Mouse (Mus musculus) neutrophil, adult 5-6 weeks (primary cell): Measurements from ENCODE around the gene Mylk2. TPM values are rescaled to one million over a fixed set of nuclear protein-coding genes. Genes with fewer than 3 reads are reported as not detected.

Source experiments
- ATAC-seq: fragments of 151-379, 151-347 bp; 2 replicates; pipeline ENCODE4 v1.8.0; 2017; ENCODE audit warnings: mild to moderate bottlenecking, moderate TSS enrichment; ENCODE audit not compliant: insufficient number of reproducible peaks, poor library complexity, low FRiP score, severe bottlenecking; ENCODE audit errors: extremely low read depth
- total RNA-seq: library from RNA; stranded (forward); fragments of 200-1000 nt; gene quantifications from 2 replicates; pipeline ENCODE4 v1.2.3, GENCODE M21; 2017

The Mylk2 gene
- not detected in 2 replicates for total RNA-seq

DNA sequence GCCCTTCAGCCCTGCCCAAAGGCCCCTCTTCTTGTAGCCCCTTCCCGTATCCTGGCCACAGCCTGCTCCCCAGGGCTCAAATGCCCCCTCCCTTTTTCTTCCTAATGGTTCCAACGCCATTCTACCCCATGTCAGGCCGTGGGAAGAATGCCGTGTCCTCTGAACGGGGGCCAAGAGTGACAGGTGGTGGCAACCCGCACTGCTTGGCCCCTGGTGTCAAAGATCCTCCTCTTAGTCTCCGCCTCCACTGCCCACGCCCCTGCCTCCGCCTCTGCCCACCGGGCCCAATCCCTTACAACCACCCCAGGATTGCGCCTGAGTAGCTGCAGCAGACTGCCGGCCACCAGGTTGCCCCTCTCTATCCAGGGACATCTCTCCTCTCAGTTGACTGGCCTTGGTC, at the start of gene Mylk2:
TSS of gene Mylk2 (plus strand) at position 322 of the 400 bp plus-strand sequence.
- ATAC-seq = no peak

DNA sequence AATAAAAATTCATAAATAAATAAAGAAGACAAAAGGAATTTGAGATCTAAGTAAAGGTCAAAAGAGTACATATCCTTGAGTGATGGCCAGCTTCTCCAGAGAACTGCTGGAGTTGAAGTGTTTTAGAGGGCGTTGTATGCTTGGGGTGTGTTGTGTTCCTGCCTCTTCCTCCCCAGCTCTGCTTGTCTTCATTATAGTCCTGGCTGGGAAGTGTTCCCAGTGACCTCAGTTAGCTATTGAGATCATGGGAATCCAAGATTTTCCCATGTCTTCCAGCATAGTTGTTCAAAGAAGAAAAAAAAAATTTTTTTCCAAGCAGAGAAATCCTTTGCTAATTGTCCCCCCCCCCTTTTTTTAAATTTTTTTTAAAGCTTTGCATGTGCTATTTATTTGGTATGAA, 49.3 kb upstream of the Mylk2 start:
- ATAC-seq = no peak

DNA sequence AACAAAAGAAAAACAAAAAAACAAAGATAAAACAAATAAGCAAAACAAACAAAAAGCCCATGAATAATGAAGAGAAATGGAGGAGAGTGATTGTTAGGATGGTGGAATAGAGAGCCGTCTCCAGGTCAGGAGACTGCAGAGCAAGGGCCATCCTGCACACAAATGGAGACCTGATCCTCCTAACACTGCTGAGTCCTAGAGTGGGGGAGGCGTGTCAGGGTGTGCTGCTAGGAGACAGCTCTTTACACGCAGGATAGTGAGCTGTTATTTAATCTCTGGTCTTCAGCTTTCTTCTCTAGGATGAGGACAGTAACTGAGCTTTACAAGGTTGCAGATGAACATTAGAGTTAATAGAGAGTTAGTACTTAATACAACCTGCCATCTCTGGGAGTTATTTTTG, 48.5 kb upstream of the Mylk2 start:
- no peak for ATAC-seq

DNA sequence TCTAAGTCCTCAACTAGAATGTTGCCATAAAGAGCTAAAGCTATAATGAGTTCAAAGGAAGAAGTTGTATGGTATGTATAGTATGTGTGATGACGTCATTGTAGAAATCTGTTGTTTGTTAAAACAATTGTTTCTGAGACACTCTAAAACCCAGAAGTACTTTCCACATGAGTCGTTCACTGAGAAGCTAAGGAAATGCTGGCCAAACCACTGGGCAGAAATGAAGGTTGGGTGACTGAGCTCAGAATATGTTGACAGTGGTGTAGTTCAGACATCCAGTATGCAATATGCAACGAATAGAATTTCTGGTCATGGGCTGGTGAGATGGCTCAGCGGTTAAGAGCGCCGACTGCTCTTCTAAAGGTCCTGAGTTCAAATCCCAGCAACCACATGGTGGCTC, 47.8 kb upstream of the Mylk2 start:
- no peak for ATAC-seq

DNA sequence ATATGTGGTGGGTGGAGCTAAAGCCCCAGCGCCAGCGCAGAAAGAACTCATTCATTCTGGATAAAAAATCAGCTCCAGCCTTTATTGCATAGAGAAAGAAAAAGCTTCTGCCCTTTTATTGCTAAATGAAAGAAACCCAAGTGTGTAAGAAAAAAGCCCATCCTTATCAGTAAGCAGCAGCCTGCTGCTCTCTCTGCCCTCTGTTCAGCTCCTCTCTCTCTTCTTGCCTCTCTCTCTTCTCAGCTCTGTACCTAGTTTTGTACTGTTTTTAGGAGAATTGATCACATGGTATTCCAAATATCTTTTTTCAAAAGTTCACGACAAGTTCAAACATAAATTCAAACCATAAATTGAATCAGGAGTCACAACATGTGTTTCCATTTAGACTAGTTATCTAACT, 32.9 kb upstream of the Mylk2 start:
- ATAC-seq = no peak

DNA sequence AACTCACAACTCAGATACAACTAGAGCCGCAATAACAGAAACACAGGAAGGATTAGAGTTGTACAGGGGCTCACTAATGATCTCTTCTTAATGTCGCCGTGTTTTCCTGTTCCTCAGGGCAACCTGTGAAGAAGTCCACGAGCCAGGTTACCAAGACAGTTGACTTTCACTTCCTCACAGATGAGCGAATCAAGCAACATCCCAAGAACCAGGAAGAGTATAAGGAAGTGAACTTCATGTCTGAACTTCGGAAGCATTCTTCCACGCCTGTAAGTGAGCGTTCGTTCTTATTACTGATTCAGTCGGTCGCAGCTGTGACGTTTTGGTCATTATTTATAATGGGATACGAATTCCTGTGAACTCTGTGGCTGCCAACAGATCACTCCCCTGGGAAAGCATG, 30.3 kb upstream of the Mylk2 start:
- ATAC-seq = no peak

DNA sequence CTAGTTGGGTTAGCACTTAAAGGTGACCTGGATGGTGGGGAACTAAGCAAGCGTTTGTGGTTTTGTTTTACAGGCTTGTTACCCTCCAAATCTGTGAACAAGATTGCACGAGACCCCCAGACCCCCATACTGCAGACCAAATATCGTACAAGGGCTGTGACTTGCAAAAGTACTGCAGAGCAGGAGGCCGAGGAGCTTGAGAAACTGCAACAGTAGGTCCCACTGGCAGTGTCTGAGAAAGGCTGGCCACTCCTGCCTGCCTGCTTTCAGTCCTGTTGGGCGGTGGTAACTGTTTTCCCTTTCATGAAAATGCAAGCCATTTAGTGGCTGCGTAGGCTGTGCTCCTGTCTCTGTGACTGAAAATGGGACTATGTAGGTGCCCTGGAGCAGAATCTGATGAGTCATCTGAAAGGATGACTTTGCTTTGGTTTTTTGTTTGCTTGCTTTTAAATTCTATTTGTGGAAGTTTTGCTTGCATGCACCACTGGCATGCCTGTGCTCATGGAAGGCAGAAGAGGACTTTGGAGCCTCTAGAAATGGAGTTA, 27.0 kb upstream of the Mylk2 start:
- ATAC-seq = no peak

DNA sequence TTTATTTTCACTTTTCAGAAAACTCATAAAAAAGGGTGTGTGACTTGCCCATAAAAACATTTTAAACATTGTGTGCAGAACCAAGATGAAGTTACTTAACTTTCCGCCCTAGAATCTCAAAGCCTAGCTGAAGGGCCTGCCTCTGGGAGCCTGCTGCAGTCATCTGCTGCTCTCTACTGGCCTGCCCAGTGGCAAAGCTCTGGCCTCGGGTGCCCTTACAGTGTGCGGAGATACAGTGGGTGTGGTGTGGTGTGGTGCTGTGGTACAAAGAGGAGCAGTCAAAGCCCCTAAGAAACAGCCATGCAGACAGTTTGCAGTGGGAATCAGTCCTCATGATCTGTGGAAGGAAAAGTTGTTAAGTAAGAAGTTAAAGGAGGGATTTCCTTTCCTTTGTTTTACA, 23.9 kb upstream of the Mylk2 start:
- ATAC-seq = no peak

DNA sequence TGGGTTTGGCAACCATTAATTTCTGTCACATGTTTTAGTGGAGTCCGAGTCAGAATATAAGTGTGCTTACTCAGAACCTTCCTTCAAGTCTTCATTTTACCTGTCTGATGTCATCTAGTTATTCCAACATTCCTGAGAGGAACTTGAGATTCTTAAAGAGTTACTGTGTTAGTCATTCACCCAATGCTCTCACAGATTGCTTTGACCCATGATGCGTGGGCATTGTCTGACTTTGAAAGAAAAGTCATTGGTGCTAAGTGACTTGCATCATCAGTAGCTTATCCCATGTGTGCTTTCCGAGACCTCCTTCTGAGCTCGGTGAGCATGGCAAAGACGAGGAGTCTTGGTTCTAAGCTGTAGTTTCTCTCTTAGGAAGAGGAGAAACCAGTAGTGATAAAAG, 22.4 kb upstream of the Mylk2 start:
- no peak for ATAC-seq

DNA sequence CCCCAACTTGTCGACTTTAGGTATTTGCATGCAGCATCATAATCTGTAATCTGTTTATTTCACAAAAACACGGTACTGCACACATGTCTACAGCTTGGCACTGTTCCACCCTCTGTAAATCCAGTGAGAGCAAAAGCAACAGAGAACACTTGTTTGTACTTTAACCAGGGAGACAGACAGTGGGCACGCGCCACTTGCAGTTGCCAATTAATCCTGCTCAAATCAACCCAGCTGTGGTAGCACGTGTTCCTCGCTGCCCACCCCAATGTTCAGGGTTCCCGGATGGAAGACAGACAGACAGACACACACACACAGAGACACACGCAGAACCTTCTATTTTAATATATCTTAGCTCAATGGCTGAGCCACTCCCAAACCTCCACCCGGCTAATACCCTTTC, 15.3 kb upstream of the Mylk2 start:
- ATAC-seq = no peak

DNA sequence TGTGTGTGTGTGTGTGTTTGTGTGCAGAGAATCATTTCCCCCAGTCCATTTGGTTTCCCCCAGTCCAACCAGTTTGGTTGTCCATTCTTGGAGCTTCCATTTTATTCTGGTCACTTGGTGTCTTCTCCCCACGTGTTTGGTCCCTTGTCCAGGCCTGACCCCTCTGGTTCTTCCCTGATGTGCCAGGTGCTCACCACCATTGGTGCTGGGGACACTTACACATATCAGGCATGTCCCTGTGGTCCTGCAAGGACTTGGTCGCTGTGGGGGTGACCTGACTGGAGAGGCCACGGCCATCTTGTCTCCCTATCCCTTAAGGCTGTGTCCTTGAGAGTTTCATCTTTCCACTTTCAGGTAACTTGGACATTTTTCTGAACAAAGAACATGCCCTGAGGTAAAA, 14.2 kb upstream of the Mylk2 start:
- ATAC-seq = no peak

DNA sequence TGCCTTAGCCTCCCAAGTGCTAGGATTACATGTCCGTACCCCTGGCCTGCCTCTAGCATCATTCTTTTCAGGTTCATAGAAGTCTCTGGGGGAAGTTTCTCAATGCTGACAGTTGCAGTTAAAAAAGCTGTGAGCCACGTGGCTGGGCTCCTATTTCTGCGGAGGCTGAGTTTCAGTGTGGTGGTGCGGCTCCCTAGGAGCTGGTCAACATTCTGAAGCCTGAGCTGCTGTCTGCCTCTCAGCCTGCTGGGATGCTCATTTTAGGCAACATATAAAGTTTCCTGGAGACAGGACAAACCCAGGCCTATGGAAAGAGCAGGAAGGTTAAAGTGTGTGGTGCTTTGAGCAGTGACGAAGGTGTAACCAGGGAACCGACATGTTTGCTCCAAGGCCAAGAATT, 12.1 kb upstream of the Mylk2 start:
- ATAC-seq = no peak

DNA sequence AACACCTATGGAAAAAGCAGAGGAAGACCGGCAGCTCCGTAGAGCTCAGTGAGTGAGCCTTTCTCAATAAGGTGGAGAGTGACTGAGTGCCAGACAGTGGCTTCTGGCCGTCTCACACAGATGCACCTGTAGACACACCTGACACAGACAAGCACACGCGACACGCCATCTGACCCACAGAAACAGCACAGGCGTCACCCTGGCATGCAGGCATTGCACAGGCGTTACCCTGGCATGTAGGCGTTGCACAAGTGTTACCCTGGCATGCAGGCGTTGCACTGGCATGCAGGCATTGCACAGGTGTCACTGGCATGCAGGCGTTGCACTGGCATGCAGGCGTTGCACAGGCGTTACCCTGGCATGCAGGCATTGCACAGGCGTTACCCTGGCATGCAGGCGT, 9.9 kb upstream of the Mylk2 start:
- ATAC-seq = no peak

DNA sequence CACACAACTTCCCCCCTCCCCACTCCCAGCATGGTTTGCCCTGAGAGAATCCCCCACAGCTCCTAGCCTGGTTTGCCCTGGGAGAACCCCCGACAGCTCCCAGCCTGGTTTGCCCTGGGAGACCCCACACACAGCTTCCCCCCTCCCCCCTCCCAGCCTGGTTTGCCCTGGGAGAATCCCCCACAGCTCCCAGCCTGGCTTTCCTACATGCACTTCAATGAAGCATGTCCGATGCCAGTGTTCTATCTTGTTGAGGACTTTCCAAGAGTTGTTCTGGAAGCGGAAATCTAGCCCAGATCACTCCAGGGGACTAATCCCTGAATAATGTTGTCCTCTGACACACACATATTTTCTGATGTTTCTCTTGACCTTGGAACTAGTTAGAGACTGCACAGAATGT, 8.5 kb upstream of the Mylk2 start:
- ATAC-seq = no peak

DNA sequence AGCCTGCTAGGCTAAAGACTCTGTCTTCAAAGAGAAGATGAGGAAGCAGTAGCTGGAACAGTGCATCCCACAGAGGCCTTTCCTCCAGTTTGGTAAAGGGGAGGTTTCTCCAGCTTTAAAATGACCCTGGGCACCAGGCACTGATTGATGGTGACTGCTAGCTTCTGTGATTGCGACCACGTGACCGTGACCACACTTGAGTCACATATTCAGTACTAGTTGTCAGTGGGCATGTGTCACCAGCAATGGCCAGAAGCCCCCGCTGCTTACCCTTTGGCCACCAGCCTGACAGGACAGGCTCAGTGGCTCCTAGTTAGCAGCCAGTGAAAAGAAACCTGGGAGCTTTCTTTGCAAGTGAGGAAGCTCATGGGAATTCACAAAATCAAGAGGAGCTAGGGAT, 7.6 kb upstream of the Mylk2 start:
- ATAC-seq = no peak

DNA sequence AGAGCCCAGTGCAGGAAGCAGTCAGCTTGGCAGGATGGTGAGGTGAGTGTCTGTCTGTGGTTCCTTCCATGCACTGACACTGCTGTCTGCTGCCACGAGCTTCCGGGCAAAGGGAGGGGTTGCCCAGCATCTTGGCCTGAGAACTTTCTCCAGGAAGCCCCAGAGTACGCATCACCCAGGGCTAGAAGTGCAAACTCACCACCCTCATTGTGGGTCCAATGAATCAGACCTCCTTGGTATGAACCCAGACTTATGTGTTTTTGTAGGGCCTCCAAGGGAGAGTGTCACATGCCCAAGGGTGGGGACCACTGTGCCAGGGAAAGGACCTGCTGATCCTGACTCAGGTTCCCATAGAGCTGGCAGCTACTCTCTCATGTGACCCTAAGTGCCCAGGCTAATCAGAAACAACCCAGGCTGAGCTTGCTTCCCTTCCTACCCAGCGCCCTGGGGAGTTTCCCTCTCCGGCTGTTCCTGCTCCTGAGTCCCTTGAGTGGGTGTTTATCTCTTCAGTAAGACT, 7.0 kb upstream of the Mylk2 start:
- no peak for ATAC-seq

DNA sequence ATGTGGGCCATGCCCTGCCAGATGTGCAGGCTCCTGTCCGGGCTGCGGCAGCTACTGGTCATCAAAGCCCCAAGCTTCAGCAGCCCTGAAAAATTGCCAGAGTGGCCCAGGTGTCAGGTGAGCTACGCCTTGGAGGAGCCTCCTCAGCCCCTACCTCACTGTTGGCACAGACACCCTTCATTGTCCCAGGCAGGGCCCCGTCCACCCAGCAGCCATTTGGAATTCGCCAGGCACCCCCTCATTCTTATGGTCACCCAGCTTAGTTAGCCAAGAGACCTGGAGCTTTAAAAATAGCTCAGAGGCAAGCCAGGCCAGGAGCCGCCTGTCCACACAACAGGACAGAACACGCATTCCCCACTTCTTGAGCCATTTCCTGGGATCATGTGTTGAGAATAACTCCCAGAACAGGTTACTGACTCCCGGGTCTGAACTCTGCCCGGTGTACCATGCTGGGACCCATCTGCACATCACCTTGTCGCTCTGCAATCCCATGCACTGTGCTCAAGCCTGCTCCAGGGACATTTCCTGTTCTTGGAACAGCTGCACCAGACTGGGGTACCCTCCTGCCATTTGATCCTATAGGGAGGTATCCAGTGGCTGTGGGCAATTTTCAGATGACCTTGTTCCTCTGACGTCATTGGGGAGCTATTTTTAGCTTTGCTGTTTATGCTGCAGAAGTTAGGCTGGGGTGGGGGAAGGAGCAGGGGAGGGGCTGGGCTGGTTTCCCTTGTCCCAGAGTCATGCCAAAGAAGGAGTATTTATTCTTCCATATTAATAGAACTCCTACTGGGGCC, 5.9 kb upstream of the Mylk2 start:
- ATAC-seq = no peak

DNA sequence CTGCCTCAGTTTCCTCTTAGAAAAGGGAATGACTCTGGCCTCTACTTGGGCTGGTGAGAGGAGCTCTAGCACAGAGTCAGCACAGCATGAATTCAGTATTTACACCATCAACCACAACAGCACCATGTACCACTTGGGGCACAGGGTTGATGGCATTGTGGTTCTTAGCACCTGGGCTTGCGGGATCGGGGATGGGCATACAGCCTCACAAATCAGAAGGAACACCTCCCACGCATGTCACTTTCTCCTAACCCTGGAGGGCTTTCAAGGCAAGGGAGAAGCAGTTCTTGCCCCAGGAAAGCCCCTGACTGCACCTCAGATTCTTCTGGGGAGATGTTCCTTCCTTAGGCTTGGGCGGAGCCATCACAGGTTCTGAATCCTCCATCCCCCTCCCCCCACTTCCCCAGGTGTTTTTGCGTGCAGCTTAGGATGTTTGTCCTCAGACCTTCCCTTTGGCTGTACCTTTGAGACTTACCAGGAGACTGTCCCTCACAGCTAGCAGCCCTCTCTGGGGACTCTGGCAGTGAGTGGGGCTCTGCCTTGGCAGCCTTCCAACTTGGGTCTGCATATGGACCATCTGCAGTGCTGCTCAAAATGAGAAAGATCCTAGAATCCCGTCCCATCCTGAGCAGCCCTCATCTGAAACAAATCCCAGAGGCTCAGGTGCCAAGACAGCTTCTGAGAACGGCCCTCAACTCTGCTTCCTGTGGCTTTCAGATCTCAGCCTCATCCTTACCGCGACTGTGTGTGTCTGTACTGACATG, 4.7 kb upstream of the Mylk2 start:
- ATAC-seq = no peak

DNA sequence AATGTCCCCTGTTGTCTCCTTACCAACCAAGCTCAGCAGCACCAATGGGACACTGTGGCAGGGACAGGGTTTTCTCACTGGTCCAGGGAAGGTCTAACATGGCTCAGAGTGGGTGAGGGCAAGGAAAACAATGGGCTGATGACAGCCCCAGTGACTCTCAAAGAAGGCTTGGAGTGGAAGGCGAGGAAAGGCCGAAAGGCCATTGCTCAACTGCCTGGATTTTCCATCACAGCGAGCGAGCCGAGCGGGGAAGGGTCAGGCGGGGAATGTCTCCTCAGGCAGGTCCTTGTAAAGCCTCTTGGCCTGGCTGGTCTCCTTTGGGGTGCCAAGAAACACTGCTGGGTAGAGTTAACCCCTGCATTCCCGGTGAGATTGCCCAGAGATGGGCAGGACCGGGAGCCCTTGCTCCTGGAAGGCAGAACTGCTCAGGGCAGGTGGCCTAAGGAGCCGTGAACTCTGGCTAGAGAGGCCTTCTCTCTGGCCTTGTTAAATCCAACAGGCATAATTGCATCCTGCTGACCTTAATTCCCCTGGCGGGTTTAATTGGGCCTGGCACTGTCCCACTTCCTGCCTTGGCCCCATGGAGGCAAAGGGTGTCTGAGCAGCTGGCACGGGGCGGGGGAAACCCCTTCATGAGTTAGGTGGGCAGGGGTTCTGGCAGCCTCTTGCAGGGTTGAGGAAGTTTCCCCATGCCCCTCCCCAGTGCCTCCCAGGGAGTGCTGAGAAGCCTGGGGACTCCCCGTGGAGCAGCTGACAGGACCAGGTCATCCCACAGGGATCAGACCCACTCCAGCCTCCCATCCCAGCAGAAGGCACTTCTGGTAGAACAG, 3.8 kb upstream of the Mylk2 start:
- no peak for ATAC-seq
